Mouse (Mus musculus) hindbrain, embryonic 11.5 days (tissue): ENCODE data around the gene Kcna7. TPM values are rescaled to one million over a fixed set of nuclear protein-coding genes. Genes with fewer than 3 reads are reported as not detected.
"Not testable (repeated sequence)": the region's sequence is repeated elsewhere in the genome, so short reads cannot be mapped to it uniquely, and the experiment has no call there.

Experiments used
- ATAC-seq: fragments of 200-750 bp; cut with Nextera tagmentation; 2 replicates; pipeline ENCODE4 v1.8.0; 2017; ENCODE audit warnings: mild to moderate bottlenecking, moderate TSS enrichment, moderate library complexity; ENCODE audit not compliant: low FRiP score
- DNase-seq: peaks from one replicate; pipeline ENCODE4 v3.0.0-alpha.2; 2015; ENCODE audit warnings: low spot score
- H3K27ac ChIP-seq: fragments of 300-500 bp; sonication (generic); 2 replicates; pipeline ENCODE4 v1.5.1; 2014; ENCODE audit warnings: mild to moderate bottlenecking, low read depth, low read length
- H3K27me3 ChIP-seq: fragments of 300-500 bp; sonication (generic); 2 replicates; pipeline ENCODE4 v1.6.1; 2014; ENCODE audit warnings: mild to moderate bottlenecking, low read length, moderate library complexity, mixed read lengths; ENCODE audit not compliant: control insufficient read depth, insufficient read depth
- H3K36me3 ChIP-seq: fragments of 300-500 bp; sonication (generic); 2 replicates; pipeline ENCODE4 v1.6.1; 2014; ENCODE audit warnings: mild to moderate bottlenecking, low read length, moderate library complexity, mixed read lengths; ENCODE audit not compliant: control insufficient read depth, insufficient read depth
- H3K4me1 ChIP-seq: fragments of 300-500 bp; sonication (generic); replicated peaks from 2 replicates; pipeline ENCODE4 v1.6.1; 2014; ENCODE audit warnings: low read length, mixed read lengths; ENCODE audit not compliant: control insufficient read depth, insufficient read depth
- H3K4me2 ChIP-seq: fragments of 300-500 bp; sonication (generic); replicated peaks from 2 replicates; pipeline ENCODE4 v1.6.1; 2014; ENCODE audit warnings: mild to moderate bottlenecking, low read depth, low read length
- H3K4me3 ChIP-seq: fragments of 300-500 bp; sonication (generic); 2 replicates; pipeline ENCODE4 v1.5.1; 2014; ENCODE audit warnings: low read depth, low read length
- H3K9ac ChIP-seq: fragments of 300-500 bp; sonication (generic); 2 replicates; pipeline ENCODE4 v1.6.1; 2014; ENCODE audit warnings: low read depth, low read length
- H3K9me3 ChIP-seq: fragments of 300-500 bp; sonication (generic); 2 replicates; pipeline ENCODE4 v1.6.1; 2016; ENCODE audit warnings: low read length; ENCODE audit not compliant: control insufficient read depth
- WGBS: fragments of 180-500 bp; shearing (Covaris S2); extraction: QIAGEN DNeasy Blood & Tissue Kit; methylation state at CpG from one replicate; pipeline ENCODE4 v1.1.7; 2014; 5-methylcytosine and 5-hydroxymethylcytosine counted together
- polyA plus RNA-seq: library from polyadenylated mRNA; unstranded; fragments of >200 nt; fragmentation: Nextera tagmentation; extraction: Ambion mirVana; gene quantifications from 2 replicates; pipeline ENCODE4 v1.2.1, GENCODE M21; 2014

The Kcna7 gene
- polyA plus RNA-seq = 0.11 TPM in 1 of 2 replicates, not detected in the other

DNA sequence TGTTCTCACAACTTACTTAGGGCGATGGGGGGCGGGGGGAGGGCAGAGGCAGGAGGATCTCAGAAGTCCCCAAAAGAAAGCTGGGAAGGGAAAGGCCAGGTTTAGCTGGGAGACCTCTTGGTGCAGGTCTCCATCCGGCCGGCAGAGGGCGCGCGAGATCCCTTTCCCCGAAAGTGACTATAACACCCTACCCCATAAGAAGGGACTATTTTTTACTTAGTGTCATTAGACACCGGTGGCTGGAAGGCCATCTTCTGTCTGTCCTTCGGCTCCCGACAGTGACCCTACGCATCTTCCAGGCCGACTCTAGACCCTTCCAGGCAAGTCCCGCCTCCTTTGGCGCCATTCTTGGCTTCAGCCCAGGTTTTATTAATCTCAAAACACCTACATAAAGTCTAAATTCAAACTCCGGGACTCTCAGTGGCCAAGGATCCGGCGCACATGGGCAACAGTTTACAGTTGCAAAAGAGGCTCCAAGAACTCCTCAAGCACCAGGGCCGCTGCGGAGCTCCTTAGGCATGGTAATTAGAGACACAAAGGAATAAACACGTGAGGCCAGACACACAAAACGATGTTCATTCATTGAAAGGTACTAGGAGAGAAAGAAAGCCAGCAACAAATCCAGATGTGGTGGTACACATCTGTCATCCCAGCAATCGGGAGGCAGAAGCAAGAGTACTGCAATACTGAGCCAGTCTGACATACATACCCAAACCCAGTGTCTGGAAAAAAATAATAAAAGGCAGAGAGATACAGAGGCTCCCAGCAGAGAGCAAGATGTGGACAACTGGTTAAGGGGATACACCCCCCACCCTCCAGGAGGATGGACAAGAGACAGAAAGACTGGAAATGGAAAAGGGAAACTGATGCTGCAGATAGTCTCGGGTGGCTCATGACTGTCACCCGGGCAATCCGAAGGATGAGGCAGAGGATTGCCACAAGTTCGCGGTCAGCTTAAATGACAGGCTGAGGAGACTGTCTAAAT is at the start of gene Kcna7:
Gene Kcna7 (plus strand): TSS at position 563 of the 985 bp plus-strand sequence.
- 11% methylated on average over 28 of the region's 28 CpGs for WGBS
- H3K9ac ChIP-seq = no peak within 1 kb of the TSS; the same call in 1 of the 2 replicates
- peaks cover 50% of the 10 kb centered on the region for H3K27me3 ChIP-seq
- no peak for ATAC-seq
- H3K9me3 ChIP-seq = no peaks in the 10 kb centered on the region
- no peaks in the 10 kb centered on the region; the same call in none of the 2 replicates for H3K4me1 ChIP-seq
- H3K4me2 ChIP-seq = peak within 1 kb of the TSS; percentile 39
- DNase-seq = peak; percentile 71
- peak within 1 kb of the TSS; percentile 27 for H3K4me3 ChIP-seq
- H3K36me3 ChIP-seq = no peaks in the 10 kb centered on the region
- no peak within 1 kb of the TSS for H3K27ac ChIP-seq

DNA sequence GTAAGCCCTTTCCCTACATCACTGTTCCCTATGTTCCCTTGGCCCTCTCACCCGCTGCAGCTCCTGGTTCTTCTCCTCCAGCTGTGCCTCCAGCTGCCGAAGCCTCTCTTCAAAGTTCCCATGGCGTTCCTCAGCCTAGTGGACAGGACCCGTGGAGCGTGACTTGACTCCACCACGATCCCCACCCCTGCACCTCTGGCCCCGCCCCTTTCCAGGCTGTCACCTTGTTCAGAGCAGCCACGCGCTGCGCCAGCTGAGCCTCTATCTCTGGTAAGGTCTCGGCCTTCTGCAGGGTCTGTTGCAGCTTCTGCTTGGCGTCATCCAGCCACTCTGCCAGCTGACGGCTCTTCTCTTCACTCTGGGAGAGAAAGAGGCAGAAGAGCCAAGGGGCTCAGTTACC is 49.4 kb upstream of the Kcna7 start:
- H3K27ac ChIP-seq = no peak overlapping the region
- DNase-seq (no peak), ATAC-seq (no peak)
- no peaks in the 10 kb centered on the region for H3K36me3 ChIP-seq
- H3K9ac ChIP-seq = no peak overlapping the region
- H3K4me2 ChIP-seq = no peak overlapping the region
- H3K27me3 ChIP-seq = no peaks in the 10 kb centered on the region
- H3K9me3 ChIP-seq = no peaks in the 10 kb centered on the region
- no peak overlapping the region for H3K4me3 ChIP-seq
- 52% methylated on average over 13 of the region's 13 CpGs for WGBS
- no peaks in the 10 kb centered on the region for H3K4me1 ChIP-seq

DNA sequence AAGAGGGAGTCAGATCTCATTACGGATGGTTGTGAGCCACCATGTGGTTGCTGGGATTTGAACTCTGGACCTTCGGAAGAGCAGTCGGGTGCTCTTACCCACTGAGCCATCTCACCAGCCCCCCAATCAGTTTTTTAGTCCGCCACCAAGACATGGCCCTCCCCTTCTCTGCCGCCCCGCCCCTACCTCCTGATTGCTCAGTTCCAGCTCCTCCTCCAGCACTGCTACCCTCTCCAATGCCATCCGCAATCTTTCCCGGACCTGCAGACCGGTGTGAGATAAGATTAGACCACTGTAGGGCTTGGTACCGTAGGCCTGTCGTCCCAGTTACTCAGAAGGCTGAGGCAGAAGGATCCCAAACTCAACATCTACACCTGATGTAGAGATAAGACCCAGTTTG is 46.4 kb upstream of the Kcna7 start:
- ATAC-seq, H3K9me3 ChIP-seq, H3K36me3 ChIP-seq, H3K4me2 ChIP-seq, DNase-seq, H3K9ac ChIP-seq, H3K27ac ChIP-seq, H3K4me3 ChIP-seq, H3K4me1 ChIP-seq: not testable (repeated sequence)
- 56% methylated on average over 10 of the region's 11 CpGs for WGBS
- peaks cover 17% of the 10 kb centered on the region for H3K27me3 ChIP-seq

DNA sequence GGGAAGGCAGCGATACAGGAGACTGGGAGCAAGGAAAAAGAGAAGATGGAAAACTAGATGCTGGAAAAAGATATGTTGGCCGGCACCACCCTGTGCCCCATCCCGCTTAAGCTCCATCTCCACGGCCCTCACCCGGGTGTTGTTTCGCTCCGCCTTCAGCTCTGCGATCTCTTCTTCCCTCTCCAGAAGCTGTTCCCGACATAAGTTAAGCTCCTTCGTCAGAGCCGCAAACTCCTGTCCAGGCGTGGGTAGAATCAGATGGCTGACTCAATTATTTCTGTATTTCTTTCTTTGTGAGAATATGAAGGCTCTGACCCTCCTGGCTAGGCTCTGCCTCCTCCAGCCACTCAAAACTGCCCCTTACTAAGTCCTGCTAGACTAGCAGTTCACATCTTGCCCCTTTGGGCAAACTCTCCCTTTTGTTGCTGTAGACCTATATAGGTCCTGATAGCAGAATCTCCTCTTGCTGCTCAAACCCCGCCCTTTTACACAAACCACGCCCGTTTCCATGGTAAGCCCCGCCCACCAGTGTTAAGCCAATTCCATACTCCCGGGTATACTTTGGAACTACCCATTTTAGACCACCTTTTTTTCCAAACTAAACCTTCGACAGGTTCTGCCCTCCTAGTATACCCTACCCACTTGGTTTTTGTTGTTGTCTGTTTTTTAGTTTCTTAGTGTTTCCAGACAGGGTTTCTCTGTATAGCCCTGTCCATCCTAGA is 44.9 kb upstream of the Kcna7 start:
- Histone ChIP-seq H3K9me3 (no peaks in the 10 kb centered on the region), H3K27ac (no peak overlapping the region), H3K4me2 (no peak overlapping the region), H3K36me3 (no peaks in the 10 kb centered on the region), H3K9ac (no peak overlapping the region), H3K4me1 (0 out of 2 replicates have a peak, but pooled peaks cover 3% of the 10 kb centered on the region), H3K27me3 (peaks cover 19% of the 10 kb centered on the region), H3K4me3 (no peak overlapping the region)
- DNase-seq (no peak), ATAC-seq (no peak)
- 56% methylated on average over 18 of the region's 18 CpGs for WGBS

DNA sequence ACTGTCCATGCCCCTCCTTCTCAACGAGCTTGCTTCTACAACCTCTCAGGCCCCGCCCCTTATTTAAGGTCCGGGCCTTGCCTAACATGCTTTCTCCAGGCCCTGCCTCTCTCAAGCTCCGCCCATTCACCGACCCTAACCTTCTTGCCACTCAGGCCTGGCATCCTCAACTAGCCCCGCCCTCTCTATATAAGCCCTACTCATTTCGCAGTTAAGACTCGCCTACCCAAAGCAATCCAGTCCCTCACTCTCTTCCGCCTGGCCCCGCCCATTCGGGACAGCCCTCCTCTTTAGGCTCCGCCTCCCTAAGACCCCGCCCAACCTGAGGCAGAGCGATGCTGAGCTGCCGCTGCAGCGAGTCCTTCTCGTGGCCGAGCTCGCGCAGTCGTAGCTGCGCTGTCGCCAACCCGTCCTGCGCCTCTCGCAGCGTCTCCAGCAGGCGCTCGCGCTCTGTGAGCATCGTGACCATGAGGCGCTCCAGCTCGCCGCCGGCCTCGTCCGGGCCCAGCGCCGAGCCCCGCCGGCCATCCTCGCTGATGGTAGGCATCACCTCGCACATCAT is 44.1 kb upstream of the Kcna7 start:
- Histone ChIP-seq H3K4me1 (peaks cover 3% of the 10 kb centered on the region; the same call in 1 of the 2 replicates), H3K4me3 (peak overlapping the region; percentile 40), H3K36me3 (no peaks in the 10 kb centered on the region), H3K27me3 (peaks cover 19% of the 10 kb centered on the region), H3K4me2 (peak overlapping the region; percentile 82), H3K9ac (peak overlapping the region; percentile 64), H3K9me3 (no peaks in the 10 kb centered on the region), H3K27ac (no peak overlapping the region)
- peak; percentile 93 for DNase-seq
- ATAC-seq = peak; percentile 89
- WGBS = 1% methylated on average over 43 of the region's 43 CpGs

DNA sequence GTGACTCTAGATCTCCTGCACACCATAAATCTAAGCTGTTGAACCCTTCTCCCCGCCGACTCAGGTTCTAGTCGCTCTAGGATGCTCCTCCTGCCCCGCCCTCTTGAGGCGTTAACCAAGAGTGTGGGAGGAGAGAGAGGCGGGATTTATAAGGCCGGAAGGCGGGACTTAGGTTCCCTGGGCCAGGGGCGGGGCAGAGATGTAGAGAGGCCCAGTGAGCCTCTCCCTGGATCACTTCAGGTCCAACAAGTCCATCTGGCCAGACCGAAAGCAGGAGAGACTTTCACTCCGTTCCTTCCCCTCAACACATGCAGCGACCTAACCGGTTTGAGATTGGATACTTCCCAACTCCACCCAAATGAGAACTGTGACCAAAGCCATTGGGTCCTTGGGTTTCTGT is 42.7 kb upstream of the Kcna7 start:
- 5% methylated on average over 13 of the region's 13 CpGs for WGBS
- ATAC-seq (no peak), DNase-seq (peak; percentile 66)
- H3K27me3 ChIP-seq = peaks cover 19% of the 10 kb centered on the region
- no peak overlapping the region for H3K27ac ChIP-seq
- no peak overlapping the region for H3K4me3 ChIP-seq
- H3K9me3 ChIP-seq = no peaks in the 10 kb centered on the region
- peaks cover 6% of the 10 kb centered on the region; the same call in 1 of the 2 replicates for H3K4me1 ChIP-seq
- H3K9ac ChIP-seq = no peak overlapping the region
- no peaks in the 10 kb centered on the region for H3K36me3 ChIP-seq
- H3K4me2 ChIP-seq = no peak overlapping the region

DNA sequence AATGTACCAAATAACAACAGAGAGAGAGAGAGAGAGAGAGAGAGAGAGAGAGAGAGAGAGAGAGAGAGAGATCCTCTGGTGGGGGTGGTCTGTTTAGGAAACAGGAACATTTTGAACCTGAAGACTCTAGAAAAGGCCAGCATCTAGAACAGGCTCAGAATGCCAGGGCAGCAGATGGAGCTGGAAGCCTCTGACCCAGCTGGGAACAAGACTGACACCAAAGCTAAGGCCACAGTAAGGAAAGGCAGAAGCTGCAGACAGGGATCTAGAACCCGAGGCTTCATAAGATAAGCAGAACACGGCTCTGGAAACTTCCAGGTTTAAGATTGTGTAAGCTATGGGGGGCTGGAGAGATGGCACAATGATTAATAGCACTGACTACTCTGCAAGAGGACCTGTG is 41.5 kb upstream of the Kcna7 start:
- H3K27ac ChIP-seq = no peak overlapping the region
- no peaks in the 10 kb centered on the region for H3K9me3 ChIP-seq
- H3K9ac ChIP-seq = no peak overlapping the region
- DNase-seq (no peak), ATAC-seq (no peak)
- 94% methylated on average over 2 of the region's 2 CpGs for WGBS
- no peak overlapping the region for H3K4me3 ChIP-seq
- peaks cover 9% of the 10 kb centered on the region; the same call in 1 of the 2 replicates for H3K4me1 ChIP-seq
- H3K27me3 ChIP-seq = peaks cover 28% of the 10 kb centered on the region
- no peaks in the 10 kb centered on the region for H3K36me3 ChIP-seq
- H3K4me2 ChIP-seq = no peak overlapping the region
